Mouse (Mus musculus): Measurements from ENCODE around the gene Mthfd1.

Gene Mthfd1

DNA sequence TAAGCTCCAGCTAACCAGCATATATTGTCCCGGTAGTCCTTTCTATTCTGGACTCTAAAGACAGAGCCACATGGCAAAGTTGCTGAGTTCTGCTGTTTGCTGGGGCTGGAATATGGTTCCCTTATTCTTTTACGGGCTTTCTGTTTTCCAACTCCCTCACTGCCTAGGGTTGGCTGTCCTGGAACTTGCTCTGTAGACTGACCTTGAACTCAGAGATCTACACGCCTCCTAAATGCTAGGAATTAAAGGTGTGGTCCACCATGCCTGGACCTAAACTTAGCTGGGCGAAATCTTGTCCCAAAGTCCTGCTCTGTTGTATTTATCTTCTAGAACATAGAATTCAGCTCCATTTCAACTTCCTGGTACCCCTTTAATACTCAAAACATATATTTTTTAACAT lies 6.5 kb downstream of the Mthfd1 start:
- intact Hi-C loops (cut with DNase I) = loop anchor here (10.0 kb wide), 1 partner anchor 213 kb away; no protein-coding TSS in a partner anchor

DNA sequence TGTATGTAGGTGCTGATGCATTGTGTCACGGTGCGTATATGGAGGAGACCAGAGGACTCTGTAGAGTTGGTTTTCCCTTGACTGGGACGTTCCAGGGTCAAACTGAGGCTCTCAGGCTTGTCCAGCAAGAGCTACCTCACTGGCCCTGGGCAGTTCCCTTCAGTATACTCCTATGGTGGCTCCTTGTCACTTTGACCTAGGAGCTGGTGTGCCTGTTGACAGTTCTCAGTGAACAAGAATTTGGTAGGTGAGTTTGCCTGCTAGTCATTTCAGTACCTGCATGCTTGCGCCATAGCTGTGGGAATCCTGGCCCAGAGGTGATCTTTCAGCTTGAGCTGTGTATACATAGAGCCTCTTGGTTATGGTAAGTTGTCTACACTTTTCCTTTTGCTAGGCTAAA lies 7.8 kb downstream of the Mthfd1 start:
- intact Hi-C loops (cut with DNase I) = loop anchor here (10.0 kb wide), 1 partner anchor 212 kb away; no protein-coding TSS in a partner anchor

DNA sequence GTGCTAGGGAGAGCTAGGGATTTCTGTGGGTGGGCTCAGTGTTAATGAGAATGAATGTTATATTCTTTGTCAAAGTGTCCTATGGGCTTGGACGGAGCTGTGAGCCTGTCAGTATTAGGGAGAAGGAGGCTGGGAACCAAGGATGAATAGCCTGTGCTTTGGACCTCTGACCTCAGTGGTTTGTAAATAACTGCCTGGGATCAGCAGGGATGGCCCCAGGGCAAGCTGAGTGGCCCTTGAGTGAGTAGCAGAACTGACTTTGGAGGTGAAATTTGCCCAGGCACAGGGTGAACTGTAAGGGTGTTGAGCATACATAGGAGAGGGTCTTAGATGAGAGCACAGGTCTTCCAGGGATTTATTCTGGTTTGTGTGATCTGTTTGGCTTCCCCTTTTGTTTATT lies 8.8 kb downstream of the Mthfd1 start:
- intact Hi-C loops (cut with DNase I) = loop anchor here (10.0 kb wide), 1 partner anchor 211 kb away; no protein-coding TSS in a partner anchor

DNA sequence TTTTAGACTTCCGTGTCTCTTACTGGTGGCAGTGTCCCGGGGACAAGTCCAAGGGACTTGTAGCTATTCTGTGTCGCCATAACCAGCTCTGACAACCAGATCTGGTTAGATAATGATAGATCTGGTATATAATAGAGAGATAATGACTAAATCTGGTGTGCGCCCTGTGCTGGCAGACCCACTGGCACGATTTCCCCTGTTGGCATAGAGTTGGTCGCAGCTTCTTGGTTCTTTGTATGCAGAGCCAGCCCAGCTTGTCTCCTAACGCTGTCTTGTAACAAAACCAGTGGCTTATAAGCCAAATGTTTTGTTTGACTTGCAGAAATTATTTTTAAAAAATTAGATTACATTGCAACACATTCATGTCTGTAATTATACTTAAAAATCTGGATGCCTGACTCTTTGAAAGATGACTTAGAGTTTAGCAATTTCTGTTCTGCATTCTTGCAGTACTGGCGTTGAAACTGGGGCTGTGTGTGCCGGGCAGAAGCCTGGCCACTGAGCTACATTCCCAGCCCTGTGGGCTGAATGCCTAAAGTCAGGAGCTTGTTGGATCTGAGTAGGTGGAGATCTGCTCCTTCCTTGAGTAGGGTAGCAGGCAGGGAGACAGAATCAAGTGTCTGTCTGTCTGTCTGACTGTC lies 9.3 kb downstream of the Mthfd1 start:
- intact Hi-C loops (cut with DNase I) = loop anchor here (10.0 kb wide), 1 partner anchor 210 kb away; no protein-coding TSS in a partner anchor

DNA sequence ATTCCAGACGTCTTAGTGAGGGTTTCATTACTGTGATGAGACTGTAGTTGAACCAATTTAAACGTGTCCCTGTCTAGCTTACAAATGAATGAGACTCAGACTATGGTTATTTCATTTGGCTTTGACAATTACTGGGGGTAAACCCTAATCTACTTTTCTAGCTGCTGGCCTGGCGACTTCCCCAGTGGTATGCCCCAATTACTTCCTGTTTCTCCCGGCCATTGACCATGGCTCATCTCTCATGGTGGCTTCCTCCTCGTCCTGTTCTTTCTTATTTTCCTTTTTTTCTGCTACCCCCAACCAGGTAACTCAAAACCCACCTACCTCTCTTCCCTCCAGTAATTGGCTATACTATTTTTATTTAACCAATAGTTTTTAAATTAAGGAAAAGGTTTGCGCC lies 9.9 kb downstream of the Mthfd1 start:
- intact Hi-C loops (cut with DNase I) = loop anchor here (5.0 to 10.0 kb wide), 2 partner anchors 77 to 210 kb away; no protein-coding TSS in a partner anchor

DNA sequence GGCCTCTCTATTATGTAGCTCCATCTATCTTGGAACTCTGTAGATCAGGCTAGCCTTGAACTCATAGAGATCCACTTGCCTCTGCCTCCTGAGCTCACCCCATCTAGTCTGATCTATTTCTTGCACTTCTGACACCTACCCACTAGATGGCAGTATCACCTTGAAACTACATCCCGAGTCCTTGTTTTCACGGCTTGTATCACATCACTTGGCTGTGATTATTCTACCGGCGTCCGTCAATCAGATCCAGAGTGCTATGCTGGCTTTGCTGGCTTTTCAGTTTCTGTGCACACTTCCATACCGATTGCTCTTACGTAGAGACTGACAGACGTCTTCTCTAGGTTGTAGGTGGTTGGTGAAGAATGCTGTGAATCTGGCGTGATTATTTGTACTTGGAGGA lies 11.8 kb downstream of the Mthfd1 start:
- intact Hi-C loops (cut with DNase I) = loop anchor here (5.0 to 10.0 kb wide), 2 partner anchors 75 to 208 kb away; no protein-coding TSS in a partner anchor

DNA sequence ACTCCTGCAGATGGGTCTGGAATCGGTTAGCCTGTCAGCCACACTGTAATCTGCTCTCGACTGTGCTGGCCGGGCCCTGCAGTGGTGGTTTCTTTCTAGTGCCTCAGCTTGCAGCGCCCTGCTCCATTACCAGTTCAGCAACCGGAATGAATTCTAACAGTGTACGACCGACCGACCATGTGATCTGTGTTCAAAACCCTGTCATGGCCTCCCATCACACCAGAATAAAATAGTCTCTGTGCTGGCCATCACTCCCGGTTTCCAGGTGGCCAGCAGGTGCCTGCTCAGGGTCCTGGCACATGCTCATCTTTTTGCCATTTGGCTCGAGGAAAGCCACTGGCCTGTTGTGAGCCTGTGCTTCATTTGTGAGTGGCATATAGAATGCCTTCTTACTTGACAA lies 13.6 kb downstream of the Mthfd1 start:
- intact Hi-C loops (cut with DNase I) = loop anchor here (5.0 to 10.0 kb wide), 2 partner anchors 74 to 206 kb away; no protein-coding TSS in a partner anchor

DNA sequence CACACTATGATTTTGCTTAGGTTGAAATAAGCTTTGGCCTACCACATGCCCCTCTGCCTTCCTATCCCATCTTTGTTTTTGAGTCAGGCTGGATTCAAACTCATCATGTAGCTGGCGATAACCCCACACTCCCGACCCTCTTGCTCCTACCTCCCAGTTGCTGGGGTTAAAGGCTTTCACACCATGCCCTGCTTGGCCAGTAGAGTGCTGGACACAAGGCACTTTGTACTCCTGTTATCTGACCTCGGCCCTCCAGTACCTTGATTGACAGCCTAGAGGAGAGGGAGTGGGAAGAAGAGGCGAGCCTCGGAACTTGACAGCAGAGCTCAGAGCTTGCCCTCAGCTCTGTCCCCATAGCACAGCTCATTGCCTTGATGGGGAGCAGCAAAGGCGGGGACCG lies 14.1 kb downstream of the Mthfd1 start:
- intact Hi-C loops (cut with DNase I) = loop anchor here (5.0 to 10.0 kb wide), 2 partner anchors 73 to 206 kb away; no protein-coding TSS in a partner anchor

DNA sequence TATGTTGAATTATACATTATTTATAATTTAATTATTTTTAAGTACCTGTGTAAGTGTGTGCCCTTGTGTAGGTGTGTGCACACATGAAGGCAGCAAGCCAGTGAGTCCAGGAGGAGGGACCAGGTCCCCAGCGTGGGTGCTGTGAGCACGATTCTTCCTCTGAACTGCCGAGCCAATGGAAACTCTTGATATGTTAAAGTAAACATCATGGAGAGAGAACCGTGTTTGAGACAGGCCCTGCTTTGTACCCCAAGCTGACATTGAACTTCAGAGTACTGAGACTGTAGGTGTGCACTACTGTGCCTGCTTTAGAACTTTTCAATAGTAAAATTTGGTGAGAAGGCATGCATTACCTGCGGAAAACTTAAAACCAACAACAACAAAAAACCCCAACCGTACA lies 16.4 kb downstream of the Mthfd1 start:
- intact Hi-C loops (cut with DNase I) = no loop called here

DNA sequence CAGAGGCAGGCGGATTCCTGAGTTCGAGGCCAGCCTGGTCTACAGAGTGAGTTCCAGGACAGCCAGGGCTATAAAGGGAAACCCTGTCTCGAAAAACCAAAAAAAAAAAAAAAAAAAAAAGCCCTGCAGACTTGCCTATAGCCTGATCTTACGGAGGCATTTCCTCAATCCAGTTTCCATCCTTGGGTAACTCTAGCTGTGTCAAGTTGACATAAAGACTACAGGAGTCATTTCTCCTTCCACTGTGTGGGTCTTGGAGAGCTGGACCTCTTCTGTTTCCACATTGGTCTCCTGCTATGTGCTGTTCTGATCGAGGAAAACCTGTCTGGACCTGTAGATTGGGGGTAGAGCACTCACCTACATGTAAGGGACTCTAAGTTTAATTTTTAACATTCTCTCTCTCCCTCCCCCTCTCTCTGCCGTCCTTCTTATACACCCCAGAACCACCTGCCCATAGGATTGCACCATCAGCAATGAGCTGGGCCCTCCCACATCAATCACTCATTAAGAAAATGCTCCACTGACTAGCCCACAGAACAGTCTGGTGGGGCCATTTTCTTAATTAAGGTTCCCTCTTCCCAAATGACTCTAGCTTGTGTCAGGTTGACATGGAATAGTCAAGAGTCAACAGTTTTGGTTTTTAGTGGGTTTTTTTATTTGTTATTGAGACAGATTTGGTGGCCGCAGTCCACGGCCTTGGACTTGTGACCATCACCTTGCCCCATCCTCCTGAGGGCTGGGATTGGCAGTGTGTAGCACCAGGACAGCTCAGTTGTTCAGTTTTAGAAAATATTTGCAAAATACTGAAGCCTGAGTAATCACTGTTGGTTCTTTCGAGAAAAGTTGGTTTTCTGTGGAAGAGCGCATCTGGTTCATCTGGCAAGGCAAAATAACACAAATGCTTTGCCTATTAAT lies 17.8 kb downstream of the Mthfd1 start:
- intact Hi-C loops (cut with DNase I) = no loop called here

DNA sequence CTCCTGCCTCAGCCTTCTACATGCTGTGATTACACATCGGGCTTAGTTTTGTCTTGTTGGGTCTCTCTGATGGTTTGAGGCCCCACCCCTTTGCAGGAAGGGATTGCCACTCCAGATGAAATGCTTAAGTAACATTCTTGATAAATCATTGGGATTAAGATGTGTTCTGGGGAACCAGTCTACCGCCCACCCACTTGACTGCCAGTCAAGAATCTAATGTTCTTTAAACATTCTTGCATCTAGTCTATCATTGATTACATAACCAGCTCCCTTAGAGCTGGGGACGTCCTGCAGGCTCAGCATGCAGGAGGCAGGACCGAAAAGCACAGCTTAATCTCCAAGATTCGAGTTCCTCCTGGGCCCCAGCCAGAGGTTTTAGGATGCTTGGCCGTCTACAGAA lies 23.1 kb downstream of the Mthfd1 start:
- intact Hi-C loops (cut with DNase I) = no loop called here

DNA sequence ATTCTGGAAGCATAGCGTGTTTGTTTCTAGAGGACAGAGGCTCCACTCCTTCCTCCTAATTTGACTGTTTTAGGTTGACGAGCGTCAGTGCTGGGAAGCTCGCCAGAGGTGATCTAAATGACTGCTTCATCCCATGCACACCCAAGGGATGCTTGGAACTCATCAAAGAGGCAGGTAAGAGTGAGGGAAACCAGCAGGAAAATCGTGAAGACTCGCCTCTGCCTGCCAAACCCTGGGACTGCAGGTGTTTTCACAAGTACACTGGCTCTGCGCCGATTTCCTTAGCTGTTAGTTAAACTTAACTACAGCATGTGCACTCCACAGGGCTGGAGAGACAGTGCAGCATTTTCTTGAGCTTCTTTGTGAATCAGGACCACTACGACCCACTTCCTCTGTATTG lies 25.5 kb downstream of the Mthfd1 start:
- intact Hi-C loops (cut with DNase I) = loop anchor here (5.0 kb wide), 1 partner anchor 187 kb away; no protein-coding TSS in a partner anchor

DNA sequence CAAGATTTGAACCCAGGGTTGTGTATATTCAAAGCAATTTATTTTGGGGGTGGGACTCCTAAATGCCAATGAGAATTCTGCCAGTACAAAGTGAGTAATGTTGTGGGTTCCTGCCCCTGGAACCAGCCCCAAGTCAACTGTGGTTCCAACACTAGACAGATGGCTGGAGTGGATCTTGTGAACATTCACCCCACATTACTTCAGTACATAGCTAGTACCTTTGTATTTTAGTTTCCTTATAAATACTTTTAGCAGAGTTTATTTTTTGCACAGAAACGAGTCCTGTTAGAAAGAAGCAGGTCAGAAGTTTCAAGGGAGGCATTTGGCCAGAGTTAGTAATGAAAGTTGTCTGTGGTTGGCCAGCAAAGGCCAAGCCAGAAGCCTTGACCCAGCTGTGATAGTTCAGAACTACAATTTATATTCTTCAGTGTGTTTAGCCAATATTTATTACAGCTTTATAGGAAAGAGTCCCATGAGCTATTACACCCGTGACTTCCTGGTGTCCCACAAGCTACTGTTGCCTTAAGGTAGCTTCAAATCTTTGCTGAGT lies 26.1 kb downstream of the Mthfd1 start:
- intact Hi-C loops (cut with DNase I) = loop anchor here (5.0 kb wide), 1 partner anchor 186 kb away; no protein-coding TSS in a partner anchor

DNA sequence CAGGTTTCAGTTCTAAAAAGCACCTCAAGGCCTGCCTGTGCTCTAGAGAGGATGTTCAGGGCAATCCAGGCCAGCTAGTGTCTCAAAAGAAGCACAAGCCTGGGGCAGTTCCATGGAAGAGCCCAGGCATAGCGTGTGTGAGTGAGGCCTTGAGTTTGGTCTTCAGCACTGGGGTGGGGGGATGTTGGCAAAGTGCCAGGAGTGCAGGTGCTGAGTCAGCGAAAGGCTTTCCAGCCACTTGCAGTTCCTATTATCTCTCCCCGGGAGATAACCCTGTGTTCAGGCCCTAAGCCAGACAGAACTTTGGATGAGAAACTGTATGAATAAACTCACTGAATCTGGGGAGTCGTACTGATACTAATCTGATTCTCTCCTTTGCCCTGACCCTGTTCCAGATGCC lies 27.0 kb downstream of the Mthfd1 start:
- intact Hi-C loops (cut with DNase I) = loop anchor here (5.0 kb wide), 1 partner anchor 185 kb away; no protein-coding TSS in a partner anchor

DNA sequence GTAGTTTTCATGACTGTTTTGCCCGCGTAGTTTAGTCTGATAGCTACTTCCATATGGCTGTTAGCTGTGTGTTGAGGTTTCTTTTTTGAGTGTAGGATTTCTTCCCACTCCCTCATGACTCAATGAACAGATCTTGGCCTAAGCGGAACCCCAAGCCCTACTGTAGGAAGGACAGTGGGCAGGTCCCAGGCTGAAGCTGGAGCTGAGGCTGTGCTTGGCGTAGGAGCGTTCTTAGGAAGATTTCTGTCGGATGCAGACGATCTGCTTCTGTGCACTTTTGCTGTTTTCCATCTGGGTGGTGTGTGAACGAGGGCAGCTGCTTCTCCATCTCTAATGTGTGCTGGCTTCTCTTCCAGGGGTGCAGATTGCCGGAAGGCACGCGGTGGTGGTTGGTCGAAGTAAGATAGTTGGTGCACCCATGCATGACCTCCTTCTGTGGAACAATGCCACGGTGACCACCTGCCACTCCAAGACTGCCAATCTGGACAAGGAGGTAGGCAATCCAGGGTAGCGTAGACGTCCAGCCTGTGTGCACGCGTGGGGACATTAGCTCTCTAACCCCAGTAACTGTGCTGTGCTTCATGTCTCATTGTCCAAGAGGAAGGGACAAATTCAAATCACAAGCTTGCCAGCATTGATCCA lies 27.6 kb downstream of the Mthfd1 start:
- intact Hi-C loops (cut with DNase I) = loop anchor here (5.0 kb wide), 1 partner anchor 185 kb away; no protein-coding TSS in a partner anchor

DNA sequence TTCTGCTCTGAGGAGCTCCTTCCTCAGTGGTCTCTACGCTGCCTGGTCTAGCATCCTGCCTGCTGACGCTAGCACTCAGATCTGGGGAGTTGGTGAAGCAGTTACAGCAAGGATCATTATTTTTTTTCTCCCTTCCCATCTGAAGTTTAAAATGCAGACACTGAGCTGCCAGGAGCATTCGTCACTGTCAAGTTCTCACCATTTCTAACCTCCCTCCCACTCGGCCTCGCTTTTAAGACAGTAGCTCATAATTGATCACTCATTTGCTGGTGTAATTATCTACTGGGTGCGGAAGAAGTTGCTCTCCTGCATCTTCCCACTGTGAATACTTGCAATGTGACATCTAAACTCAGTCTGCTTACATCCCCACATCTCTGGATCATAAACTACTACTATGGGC lies 30.3 kb downstream of the Mthfd1 start:
- intact Hi-C loops (cut with DNase I) = no loop called here

DNA sequence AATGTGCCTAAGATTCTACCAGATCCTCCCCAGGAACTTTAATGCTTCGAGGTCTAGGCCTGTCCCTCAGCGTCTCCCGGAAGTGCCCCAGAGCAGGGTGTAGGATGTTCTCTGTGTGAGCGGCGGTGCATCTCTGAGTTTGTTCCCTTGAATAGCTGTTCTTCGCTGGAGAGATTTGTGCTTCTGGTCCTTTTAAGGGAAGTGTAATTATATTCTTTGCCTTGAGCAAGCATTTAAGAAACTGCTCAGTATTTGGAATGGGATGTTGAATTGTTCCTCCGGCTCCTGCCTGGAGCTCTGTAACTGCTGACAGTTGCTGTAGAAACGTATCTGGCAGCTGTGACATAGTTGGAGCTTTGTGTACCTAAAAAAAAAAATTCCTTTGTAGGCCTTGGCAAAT lies 32.9 kb downstream of the Mthfd1 start:
- intact Hi-C loops (cut with DNase I) = no loop called here

DNA sequence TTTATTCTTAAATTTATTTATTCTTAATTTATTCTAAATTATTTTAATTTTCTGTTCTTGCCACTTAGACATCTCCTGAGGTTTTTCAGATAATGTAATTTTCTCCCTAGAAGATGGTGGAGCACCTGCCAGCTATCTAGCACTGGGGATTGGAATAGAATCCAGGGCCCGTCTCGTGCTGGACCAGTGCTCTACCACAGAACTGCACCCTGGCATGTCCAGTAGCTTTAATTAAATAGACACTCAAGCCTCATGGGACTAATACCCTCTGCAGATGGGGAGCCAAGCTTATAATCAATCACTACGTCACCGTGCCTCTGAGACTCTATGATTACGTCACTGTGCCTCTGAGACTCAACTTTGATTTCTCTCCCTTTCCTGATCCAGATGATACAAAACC lies 33.4 kb downstream of the Mthfd1 start:
- intact Hi-C loops (cut with DNase I) = no loop called here

DNA sequence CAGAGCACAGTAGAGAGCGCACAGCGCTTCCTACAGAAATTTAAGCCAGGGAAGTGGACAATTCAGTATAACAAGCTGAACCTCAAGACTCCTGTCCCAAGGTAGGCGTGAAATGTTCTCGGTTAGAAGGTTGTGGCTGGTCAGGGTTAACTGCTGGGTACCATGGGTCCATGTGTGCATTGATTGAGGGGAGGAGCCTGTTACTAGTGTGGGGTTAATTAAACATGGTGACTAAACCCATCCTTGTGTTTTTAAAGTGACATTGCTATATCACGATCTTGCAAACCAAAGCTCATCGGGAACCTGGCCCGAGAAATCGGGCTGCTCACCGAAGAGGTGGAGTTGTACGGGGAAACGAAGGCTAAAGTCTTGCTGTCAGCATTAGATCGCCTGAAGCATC lies 34.3 kb downstream of the Mthfd1 start:
- intact Hi-C loops (cut with DNase I) = no loop called here

DNA sequence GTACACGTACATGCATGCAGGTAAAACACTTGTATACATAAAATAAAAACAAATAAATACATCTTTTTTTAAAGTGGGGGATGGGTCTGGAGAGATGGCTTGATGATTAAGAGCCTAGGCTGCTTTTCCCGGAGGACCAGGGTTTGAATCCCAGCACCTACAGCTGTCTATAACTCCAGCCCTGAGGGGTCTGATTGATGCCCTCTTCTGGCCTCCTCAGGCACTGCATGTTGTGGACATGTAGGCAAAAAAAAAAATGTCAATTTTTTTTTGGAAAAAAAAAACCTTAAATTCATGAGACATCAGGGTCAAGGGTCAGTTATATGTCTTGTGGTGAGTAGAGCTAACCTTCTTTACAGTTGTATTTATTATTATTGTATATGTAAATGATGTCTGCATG lies 35.2 kb downstream of the Mthfd1 start:
- intact Hi-C loops (cut with DNase I) = loop anchor here (5.0 kb wide), 1 partner anchor 182 kb away; no protein-coding TSS in a partner anchor

DNA sequence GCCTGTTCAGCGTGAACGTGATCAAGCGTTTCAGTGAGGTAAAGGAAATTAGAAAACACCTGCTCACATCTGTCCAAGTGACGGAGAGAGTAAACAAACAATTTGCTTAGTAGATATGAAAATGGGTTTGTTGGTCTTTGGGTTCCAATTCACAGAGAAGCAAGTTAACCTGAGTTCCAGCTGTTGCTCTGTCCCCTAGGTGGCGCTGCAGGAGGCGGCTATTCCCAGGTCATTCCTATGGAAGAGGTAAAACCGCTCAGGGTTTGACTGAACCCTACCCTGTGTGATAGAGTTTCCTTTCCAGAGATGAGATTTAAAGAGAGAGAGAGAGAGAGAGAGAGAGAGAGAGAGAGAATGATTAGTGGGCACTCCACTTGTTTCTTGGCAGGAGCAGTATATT lies 38.1 kb downstream of the Mthfd1 start:
- intact Hi-C loops (cut with DNase I) = loop anchor here (2.0 to 5.0 kb wide), 2 partner anchors 48 to 179 kb away; no protein-coding TSS in a partner anchor

Data from adrenal gland (tissue).